Mouse (Mus musculus) neural tube, embryonic 13.5 days (tissue): ENCODE data around the gene Aven. TPM values are rescaled to one million over a fixed set of nuclear protein-coding genes. Genes with fewer than 3 reads are reported as not detected.

Source experiments
- ATAC-seq: fragments of 200-750 bp; cut with Nextera tagmentation; 2 replicates; pipeline ENCODE4 v1.8.0; 2017; ENCODE audit warnings: low read depth, mild to moderate bottlenecking, moderate TSS enrichment, moderate library complexity
- H3K27ac ChIP-seq: fragments of 300-500 bp; sonication (generic); replicated peaks from 2 replicates; pipeline ENCODE4 v1.5.1; 2015; ENCODE audit warnings: moderate library complexity, mild to moderate bottlenecking, inconsistent platforms
- H3K27me3 ChIP-seq: fragments of 300-500 bp; sonication (generic); 2 replicates; pipeline ENCODE4 v1.6.1; 2015; ENCODE audit warnings: mild to moderate bottlenecking, inconsistent platforms
- H3K36me3 ChIP-seq: fragments of 300-500 bp; sonication (generic); 2 replicates; pipeline ENCODE4 v1.6.1; 2015; ENCODE audit warnings: mild to moderate bottlenecking, inconsistent platforms
- H3K4me1 ChIP-seq: fragments of 300-500 bp; sonication (generic); replicated peaks from 2 replicates; pipeline ENCODE4 v1.6.1; 2015; ENCODE audit warnings: inconsistent platforms
- H3K4me2 ChIP-seq: fragments of 300-500 bp; sonication (generic); 2 replicates; pipeline ENCODE4 v1.6.1; 2015; ENCODE audit warnings: inconsistent platforms, mild to moderate bottlenecking, moderate library complexity
- H3K4me3 ChIP-seq: fragments of 300-500 bp; sonication (generic); 2 replicates; pipeline ENCODE4 v1.5.1; 2015; ENCODE audit warnings: mild to moderate bottlenecking, inconsistent platforms
- H3K9ac ChIP-seq: fragments of 300-500 bp; sonication (generic); 2 replicates; pipeline ENCODE4 v1.6.1; 2015; ENCODE audit warnings: moderate library complexity, mild to moderate bottlenecking, inconsistent platforms
- H3K9me3 ChIP-seq: fragments of 300-500 bp; sonication (generic); 2 replicates; pipeline ENCODE4 v1.6.1; 2016; ENCODE audit warnings: inconsistent platforms
- WGBS: fragments of 180-500 bp; shearing (Covaris S2); methylation state at CpG from one replicate; pipeline ENCODE4 v1.1.7; 2015; 5-methylcytosine and 5-hydroxymethylcytosine counted together
- polyA plus RNA-seq: library from polyadenylated mRNA; unstranded; fragments of >200 nt; fragmentation: Nextera tagmentation; extraction: Ambion mirVana; gene quantifications from 2 replicates; pipeline ENCODE4 v1.2.1, GENCODE M21; 2015

Gene Aven
- polyA plus RNA-seq, 1 experiment from 2014 or later: 5.1 TPM

GRCm38 (mm10) chr2:112493539-112494260 lies 936 bp downstream of the Aven start:
- H3K36me3 ChIP-seq: no peaks in the 10 kb centered on the region
- 46% methylated on average over 11 of the region's 11 CpGs for WGBS

GRCm38 (mm10) chr2:112497851-112498250 lies 5.1 kb downstream of the Aven start:
- Histone ChIP-seq H3K27ac (no peak overlapping the region), H3K4me2 (no peak overlapping the region), H3K4me1 (peaks cover 6% of the 10 kb centered on the region), H3K9ac (no peak overlapping the region), H3K9me3 (no peaks in the 10 kb centered on the region), H3K27me3 (no peaks in the 10 kb centered on the region), H3K4me3 (no peak overlapping the region), H3K36me3 (no peaks in the 10 kb centered on the region)
- no peak for ATAC-seq
- WGBS: 68% methylated on average over 7 of the region's 7 CpGs

More at GRCm38 (mm10) chr2:112493539-112494260, 936 bp downstream of the Aven start:
- peak; percentile 38 for ATAC-seq
- Histone ChIP-seq H3K4me3 (peak overlapping the region; percentile 77), H3K9ac (peak overlapping the region; percentile 98), H3K4me2 (peak overlapping the region; percentile 73), H3K27ac (peak overlapping the region; percentile 98), H3K9me3 (no peaks in the 10 kb centered on the region), H3K27me3 (no peaks in the 10 kb centered on the region), H3K4me1 (peaks cover 18% of the 10 kb centered on the region)

- H3K4me2 ChIP-seq: no peak overlapping the region
- peak; percentile 96 for ATAC-seq
- 5% methylated on average over 6 of the region's 6 CpGs for WGBS
- H3K27ac ChIP-seq: no peak overlapping the region
- no peaks in the 10 kb centered on the region for H3K27me3 ChIP-seq
- no peak overlapping the region for H3K4me3 ChIP-seq
- H3K9ac ChIP-seq: peak overlapping the region; percentile 34; the same call in 1 of the 2 replicates
- no peaks in the 10 kb centered on the region for H3K36me3 ChIP-seq
- H3K4me1 ChIP-seq: no peaks in the 10 kb centered on the region; the same call in 1 of the 2 replicates
- no peaks in the 10 kb centered on the region for H3K9me3 ChIP-seq
Measured at GRCm38 (mm10) chr2:112501209-112501608, 8.4 kb downstream of the Aven start.

DNA sequence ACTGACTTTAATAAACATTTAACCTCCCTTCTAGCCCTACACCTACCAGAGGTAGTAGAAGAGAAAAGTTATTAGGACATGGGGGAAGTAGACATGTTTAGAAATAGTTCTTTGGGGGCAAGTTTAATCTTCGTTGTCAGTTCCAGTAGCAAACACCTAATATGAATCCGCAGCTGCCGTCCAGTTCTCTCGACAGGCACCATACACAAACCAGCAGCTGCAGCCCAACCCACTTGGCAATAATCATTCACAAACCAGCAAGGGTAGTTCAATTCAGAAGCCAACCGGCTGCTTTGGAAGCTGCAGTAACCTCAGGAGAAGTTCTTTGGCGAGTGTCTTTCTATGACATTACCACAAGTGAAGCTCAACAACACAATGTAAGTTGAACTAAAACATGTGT lies 11.2 kb downstream of the Aven start:
- WGBS: 86% methylated on average over 6 of the region's 6 CpGs
- Histone ChIP-seq H3K9me3 (no peaks in the 10 kb centered on the region), H3K36me3 (no peaks in the 10 kb centered on the region), H3K4me2 (no peak overlapping the region), H3K4me3 (no peak overlapping the region), H3K27me3 (no peaks in the 10 kb centered on the region), H3K27ac (no peak overlapping the region), H3K4me1 (no peaks in the 10 kb centered on the region; the same call in 1 of the 2 replicates), H3K9ac (no peak overlapping the region)
- no peak for ATAC-seq

DNA sequence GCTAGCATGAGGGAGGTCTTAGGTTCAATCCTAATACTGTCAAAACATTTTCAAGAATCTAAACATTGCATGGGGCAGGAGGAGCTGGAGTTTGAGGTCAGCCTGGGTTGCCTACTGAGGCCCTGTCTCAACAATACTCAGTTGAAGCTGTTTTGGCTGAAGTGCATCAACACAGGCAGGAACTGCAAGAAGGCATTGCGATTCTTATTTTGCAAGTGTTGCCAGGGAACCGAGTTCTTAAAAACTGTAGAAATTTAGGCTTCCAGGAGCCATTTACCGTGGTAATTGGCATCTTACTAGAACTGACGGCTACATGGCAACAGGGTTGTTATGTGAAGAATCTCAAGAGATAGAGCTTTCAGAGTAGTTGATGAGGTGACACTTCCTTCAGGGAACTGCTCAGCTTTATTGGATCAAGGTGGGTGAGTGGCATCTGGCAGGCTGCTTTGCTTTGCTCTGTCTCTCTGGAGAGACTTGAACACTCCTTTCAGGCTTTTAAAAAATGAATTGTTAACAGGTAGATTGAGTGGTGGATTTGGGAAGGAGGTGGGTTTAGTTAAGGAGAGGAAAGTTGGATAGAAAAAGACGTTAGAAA lies 14.2 kb downstream of the Aven start:
- 81% methylated on average over 5 of the region's 5 CpGs for WGBS
- H3K36me3 ChIP-seq: no peaks in the 10 kb centered on the region

GRCm38 (mm10) chr2:112507444-112507843 lies 14.7 kb downstream of the Aven start:
- Histone ChIP-seq H3K9me3 (no peaks in the 10 kb centered on the region), H3K4me1 (no peaks in the 10 kb centered on the region), H3K9ac (no peak overlapping the region), H3K4me2 (no peak overlapping the region), H3K27ac (no peak overlapping the region), H3K36me3 (no peaks in the 10 kb centered on the region), H3K27me3 (no peaks in the 10 kb centered on the region), H3K4me3 (no peak overlapping the region)
- 93% methylated on average over 1 of the region's 1 CpGs for WGBS
- ATAC-seq: no peak

More for the DNA sequence above, 14.2 kb downstream of the Aven start:
- no peaks in the 10 kb centered on the region for H3K27me3 ChIP-seq
- no peak overlapping the region for H3K4me2 ChIP-seq
- no peak overlapping the region for H3K4me3 ChIP-seq
- no peak overlapping the region for H3K27ac ChIP-seq
- H3K9me3 ChIP-seq: no peaks in the 10 kb centered on the region
- no peak overlapping the region for H3K9ac ChIP-seq
- no peaks in the 10 kb centered on the region for H3K4me1 ChIP-seq
- ATAC-seq: no peak

- Histone ChIP-seq H3K27ac (no peak overlapping the region), H3K36me3 (no peaks in the 10 kb centered on the region), H3K4me3 (no peak overlapping the region), H3K27me3 (no peaks in the 10 kb centered on the region), H3K4me1 (no peaks in the 10 kb centered on the region), H3K9ac (no peak overlapping the region), H3K9me3 (no peaks in the 10 kb centered on the region), H3K4me2 (no peak overlapping the region)
- 87% methylated on average over 4 of the region's 4 CpGs for WGBS
- no peak for ATAC-seq
Measured at GRCm38 (mm10) chr2:112510140-112510539, 17.4 kb downstream of the Aven start.

GRCm38 (mm10) chr2:112513036-112513435 lies 20.3 kb downstream of the Aven start:
- no peak overlapping the region for H3K4me2 ChIP-seq
- no peak overlapping the region for H3K9ac ChIP-seq
- H3K27ac ChIP-seq: no peak overlapping the region
- no peak overlapping the region for H3K4me3 ChIP-seq
- H3K9me3 ChIP-seq: no peaks in the 10 kb centered on the region
- WGBS: 100% methylated on average over 1 of the region's 1 CpGs
- ATAC-seq: no peak
- H3K36me3 ChIP-seq: no peaks in the 10 kb centered on the region
- no peaks in the 10 kb centered on the region for H3K27me3 ChIP-seq
- H3K4me1 ChIP-seq: no peaks in the 10 kb centered on the region

GRCm38 (mm10) chr2:112516728-112517127 lies 24.0 kb downstream of the Aven start:
- ATAC-seq: no peak
- H3K4me3 ChIP-seq: no peak overlapping the region
- no peaks in the 10 kb centered on the region for H3K9me3 ChIP-seq
- no peaks in the 10 kb centered on the region for H3K36me3 ChIP-seq
- H3K4me1 ChIP-seq: no peaks in the 10 kb centered on the region
- H3K27me3 ChIP-seq: no peaks in the 10 kb centered on the region
- H3K27ac ChIP-seq: no peak overlapping the region
- WGBS: 90% methylated on average over 3 of the region's 3 CpGs
- H3K4me2 ChIP-seq: no peak overlapping the region
- no peak overlapping the region for H3K9ac ChIP-seq

GRCm38 (mm10) chr2:112517218-112517617 lies 24.5 kb downstream of the Aven start:
- no peak for ATAC-seq
- no peak overlapping the region for H3K4me3 ChIP-seq
- H3K27me3 ChIP-seq: no peaks in the 10 kb centered on the region
- no peaks in the 10 kb centered on the region for H3K9me3 ChIP-seq
- no peaks in the 10 kb centered on the region for H3K4me1 ChIP-seq
- no peak overlapping the region for H3K9ac ChIP-seq
- H3K27ac ChIP-seq: no peak overlapping the region
- H3K36me3 ChIP-seq: no peaks in the 10 kb centered on the region
- 94% methylated on average over 3 of the region's 3 CpGs for WGBS
- no peak overlapping the region for H3K4me2 ChIP-seq

DNA sequence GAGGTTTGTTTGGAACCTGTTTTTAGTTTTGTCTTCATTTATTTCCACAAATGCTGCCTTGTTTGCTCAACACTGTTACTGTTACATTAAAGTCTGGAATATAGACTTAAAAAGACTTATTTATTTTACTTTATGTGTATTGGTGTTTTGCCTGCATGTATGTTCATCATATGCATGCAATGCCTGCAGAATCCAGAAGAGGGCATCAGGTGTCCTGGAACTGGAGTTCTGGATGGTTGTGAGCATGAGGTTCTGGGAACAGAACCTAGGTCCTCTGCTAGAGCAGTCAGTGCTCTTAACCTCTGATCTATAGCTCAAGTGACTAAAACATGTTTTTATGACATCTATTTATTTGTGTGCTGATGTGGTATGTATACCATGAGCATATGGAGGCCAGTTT lies 25.8 kb downstream of the Aven start:
- no peak overlapping the region for H3K4me2 ChIP-seq
- H3K9ac ChIP-seq: no peak overlapping the region
- H3K36me3 ChIP-seq: no peaks in the 10 kb centered on the region
- no peak overlapping the region for H3K27ac ChIP-seq
- no peak for ATAC-seq
- H3K4me3 ChIP-seq: no peak overlapping the region
- H3K9me3 ChIP-seq: no peaks in the 10 kb centered on the region
- no peaks in the 10 kb centered on the region for H3K4me1 ChIP-seq
- no peaks in the 10 kb centered on the region for H3K27me3 ChIP-seq

GRCm38 (mm10) chr2:112520526-112521482 lies 28.0 kb downstream of the Aven start:
- no peaks in the 10 kb centered on the region for H3K36me3 ChIP-seq
- no peaks in the 10 kb centered on the region for H3K9me3 ChIP-seq
- H3K4me3 ChIP-seq: no peak overlapping the region
- H3K4me2 ChIP-seq: no peak overlapping the region
- no peak for ATAC-seq
- no peaks in the 10 kb centered on the region for H3K4me1 ChIP-seq
- H3K27ac ChIP-seq: no peak overlapping the region
- H3K9ac ChIP-seq: no peak overlapping the region
- no peaks in the 10 kb centered on the region for H3K27me3 ChIP-seq
- WGBS: 87% methylated on average over 4 of the region's 4 CpGs
